Mouse (Mus musculus) embryonic facial prominence, embryonic 11.5 days (tissue): ENCODE data around the gene Lclat1. TPM values are rescaled to one million over a fixed set of nuclear protein-coding genes. Genes with fewer than 3 reads are reported as not detected.
"Not testable (repeated sequence)": the region's sequence is repeated elsewhere in the genome, so short reads cannot be mapped to it uniquely, and the experiment has no call there.

ENCODE experiments used
- ATAC-seq: fragments of 200-750 bp; cut with Nextera tagmentation; replicated peaks from 2 replicates; pipeline ENCODE4 v1.8.0; 2017; ENCODE audit warnings: low read depth; ENCODE audit not compliant: insufficient number of reproducible peaks, low FRiP score, low TSS enrichment
- DNase-seq: peaks from one replicate; pipeline ENCODE4 v3.0.0-alpha.2; 2015; ENCODE audit warnings: low spot score
- H3K27ac ChIP-seq: fragments of 300-500 bp; sonication (generic); replicated peaks from 2 replicates; pipeline ENCODE4 v1.5.1; 2014; ENCODE audit warnings: mild to moderate bottlenecking, low read depth, low read length, control low read depth
- H3K27me3 ChIP-seq: fragments of 300-500 bp; sonication (generic); 2 replicates; pipeline ENCODE4 v1.6.1; 2014; ENCODE audit warnings: mild to moderate bottlenecking, low read length, moderate library complexity, mixed read lengths; ENCODE audit not compliant: control insufficient read depth, insufficient read depth
- H3K36me3 ChIP-seq: fragments of 300-500 bp; sonication (generic); replicated peaks from 2 replicates; pipeline ENCODE4 v1.6.1; 2014; ENCODE audit warnings: low read depth, mild to moderate bottlenecking, low read length, moderate library complexity, mixed read lengths; ENCODE audit not compliant: control insufficient read depth, insufficient read depth
- H3K4me1 ChIP-seq: fragments of 300-500 bp; sonication (generic); 2 replicates; pipeline ENCODE4 v1.6.1; 2014; ENCODE audit warnings: low read length, mixed read lengths; ENCODE audit not compliant: control insufficient read depth, insufficient read depth
- H3K4me2 ChIP-seq: fragments of 300-500 bp; sonication (generic); 2 replicates; pipeline ENCODE4 v1.6.1; 2014; ENCODE audit warnings: low read depth, mild to moderate bottlenecking, control low read depth, low read length, moderate library complexity
- H3K4me3 ChIP-seq: fragments of 300-500 bp; sonication (generic); 2 replicates; pipeline ENCODE4 v1.5.1; 2014; ENCODE audit warnings: low read depth, low read length, control low read depth
- H3K9ac ChIP-seq: fragments of 300-500 bp; sonication (generic); replicated peaks from 2 replicates; pipeline ENCODE4 v1.6.1; 2014; ENCODE audit warnings: mild to moderate bottlenecking, control low read depth, low read length
- H3K9me3 ChIP-seq: fragments of 300-500 bp; sonication (generic); replicated peaks from 2 replicates; pipeline ENCODE4 v1.6.1; 2016; ENCODE audit warnings: mild to moderate bottlenecking, low read length, inconsistent platforms, mixed read lengths; ENCODE audit not compliant: control insufficient read depth
- WGBS: fragments of 180-500 bp; shearing (Covaris S2); extraction: QIAGEN DNeasy Blood & Tissue Kit; methylation state at CpG from one replicate; pipeline ENCODE4 v1.1.7; 2014; 5-methylcytosine and 5-hydroxymethylcytosine counted together
- polyA plus RNA-seq: library from polyadenylated mRNA; unstranded; fragments of >200 nt; fragmentation: Nextera tagmentation; extraction: Ambion mirVana; gene quantifications from 2 replicates; pipeline ENCODE4 v1.2.1, GENCODE M21; 2014

Gene Lclat1
- polyA plus RNA-seq, 1 experiment from 2014 or later = 19.3 TPM

DNA sequence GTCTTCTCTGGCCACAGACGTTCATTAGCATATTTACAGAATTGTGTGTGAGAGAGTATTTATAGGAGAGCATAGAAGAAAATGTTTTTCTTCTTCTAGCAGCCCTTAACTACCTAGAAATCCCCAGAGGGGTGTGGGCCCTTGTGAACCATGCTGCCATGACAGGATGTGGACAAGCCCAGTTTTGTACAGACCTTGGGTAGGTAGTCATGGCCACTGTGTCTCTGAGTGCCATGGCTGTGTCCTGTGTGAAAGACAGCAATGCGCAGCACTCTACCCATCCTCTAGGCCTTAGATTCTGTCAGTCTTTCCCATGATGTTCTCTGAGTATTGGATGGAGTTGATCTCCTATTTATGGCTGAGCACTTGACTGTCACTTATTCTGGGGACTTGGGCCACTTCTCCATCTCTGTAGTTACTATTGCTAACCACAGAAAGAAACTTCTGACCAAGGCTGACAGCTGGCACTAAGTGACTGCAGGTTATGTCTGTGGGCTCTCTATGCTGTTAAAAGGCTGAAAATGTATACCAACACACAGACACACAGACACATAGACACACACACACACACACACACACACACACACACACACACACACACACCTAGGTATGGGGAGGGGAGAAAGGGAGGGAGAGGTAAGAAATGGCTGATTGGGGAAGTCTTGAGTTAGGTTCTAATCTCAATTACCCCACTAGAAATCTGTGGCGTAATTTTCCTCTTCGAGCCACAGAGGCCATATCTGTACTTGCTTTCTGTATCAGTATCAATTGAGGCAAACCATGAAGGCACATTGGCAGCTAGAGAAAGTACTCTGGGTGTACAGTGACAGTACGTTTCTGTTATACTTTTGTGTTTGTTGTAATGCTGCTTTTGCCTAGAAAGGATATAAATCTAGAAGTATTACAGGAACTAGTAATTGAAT lies 29.0 kb downstream of the Lclat1 start:
- Histone ChIP-seq H3K9ac (no peak overlapping the region), H3K27me3 (no peaks in the 10 kb centered on the region), H3K4me3 (no peak overlapping the region), H3K27ac (no peak overlapping the region), H3K9me3 (no peaks in the 10 kb centered on the region), H3K4me2 (no peak overlapping the region), H3K36me3 (no peaks in the 10 kb centered on the region), H3K4me1 (no peaks in the 10 kb centered on the region)
- 86% methylated on average over 5 of the region's 5 CpGs for WGBS
- no peak for DNase-seq
- no peak for ATAC-seq

DNA sequence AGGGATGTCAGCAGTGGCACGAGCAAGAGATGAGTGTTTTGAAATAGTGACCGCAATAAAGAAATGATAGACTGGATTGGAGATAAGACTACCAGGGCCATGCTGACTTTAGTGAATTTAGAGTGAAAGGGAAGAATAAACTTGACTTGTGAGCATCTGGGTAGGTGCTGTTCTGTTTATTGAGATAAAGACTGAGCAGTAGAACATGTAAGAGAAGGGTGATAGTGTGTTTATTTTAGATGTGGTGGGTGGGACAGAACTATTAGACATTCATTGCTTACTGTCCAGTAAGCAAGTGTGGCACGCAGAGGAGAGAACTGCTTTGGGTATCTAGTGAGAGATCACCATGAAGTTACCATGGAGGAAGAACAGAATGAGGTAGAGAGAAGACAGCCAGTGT lies 30.4 kb downstream of the Lclat1 start:
- H3K9ac ChIP-seq = no peak overlapping the region
- H3K4me1 ChIP-seq = no peaks in the 10 kb centered on the region
- no peaks in the 10 kb centered on the region for H3K9me3 ChIP-seq
- no peak overlapping the region for H3K4me2 ChIP-seq
- DNase-seq (no peak), ATAC-seq (no peak)
- H3K27ac ChIP-seq = no peak overlapping the region
- H3K27me3 ChIP-seq = no peaks in the 10 kb centered on the region
- H3K4me3 ChIP-seq = no peak overlapping the region
- 91% methylated on average over 3 of the region's 3 CpGs for WGBS
- H3K36me3 ChIP-seq = no peaks in the 10 kb centered on the region

DNA sequence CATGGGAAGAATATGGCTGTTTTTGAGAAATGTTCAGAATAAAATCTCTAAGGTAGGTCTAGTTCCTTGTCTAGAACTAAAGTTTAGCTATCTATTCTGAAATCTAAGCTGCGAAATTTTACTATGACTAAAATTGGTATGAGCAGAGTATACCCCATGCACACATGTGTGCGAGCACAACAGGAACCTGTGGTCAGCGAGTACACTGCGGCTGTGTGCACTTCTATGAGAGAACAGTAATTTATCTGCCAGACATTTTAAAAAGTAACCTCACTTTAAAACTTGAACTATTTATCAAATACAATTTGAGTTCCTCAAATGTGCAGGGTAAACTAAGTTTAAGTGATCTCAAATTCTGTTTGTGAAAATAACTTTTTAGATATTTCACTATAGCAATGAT lies 34.2 kb downstream of the Lclat1 start:
- H3K4me2 ChIP-seq = no peak overlapping the region
- no peak overlapping the region for H3K9ac ChIP-seq
- H3K27me3 ChIP-seq = no peaks in the 10 kb centered on the region
- no peak overlapping the region for H3K4me3 ChIP-seq
- H3K4me1 ChIP-seq = no peaks in the 10 kb centered on the region
- no peak overlapping the region for H3K27ac ChIP-seq
- DNase-seq = no peak
- H3K36me3 ChIP-seq = no peaks in the 10 kb centered on the region
- ATAC-seq = no peak
- WGBS = 90% methylated on average over 4 of the region's 4 CpGs
- no peaks in the 10 kb centered on the region for H3K9me3 ChIP-seq

DNA sequence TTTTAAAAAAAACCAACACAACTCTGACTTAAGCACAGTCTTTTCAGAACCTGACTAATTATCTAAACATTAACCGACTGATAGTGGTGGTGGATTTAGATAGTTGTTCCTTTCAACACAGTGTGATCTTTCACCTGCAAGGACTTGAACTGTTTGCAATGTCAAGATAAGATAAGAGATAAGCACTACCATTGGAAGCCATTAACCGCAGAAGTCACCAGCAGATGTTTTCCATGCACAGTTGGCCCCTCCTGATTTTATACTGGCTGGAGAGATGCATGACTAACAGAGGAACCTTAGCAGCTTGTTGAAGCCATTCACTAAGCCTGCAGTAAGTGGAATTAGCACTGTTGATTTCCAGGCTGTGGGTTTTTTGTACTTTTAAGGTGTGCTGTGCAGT lies 34.7 kb downstream of the Lclat1 start:
- DNase-seq (no peak), ATAC-seq (no peak)
- H3K9ac ChIP-seq = no peak overlapping the region
- H3K4me1 ChIP-seq = no peaks in the 10 kb centered on the region
- H3K27me3 ChIP-seq = no peaks in the 10 kb centered on the region
- H3K27ac ChIP-seq = no peak overlapping the region
- WGBS = 66% methylated on average over 2 of the region's 2 CpGs
- no peak overlapping the region for H3K4me2 ChIP-seq
- no peaks in the 10 kb centered on the region for H3K9me3 ChIP-seq
- no peak overlapping the region for H3K4me3 ChIP-seq
- no peaks in the 10 kb centered on the region for H3K36me3 ChIP-seq

DNA sequence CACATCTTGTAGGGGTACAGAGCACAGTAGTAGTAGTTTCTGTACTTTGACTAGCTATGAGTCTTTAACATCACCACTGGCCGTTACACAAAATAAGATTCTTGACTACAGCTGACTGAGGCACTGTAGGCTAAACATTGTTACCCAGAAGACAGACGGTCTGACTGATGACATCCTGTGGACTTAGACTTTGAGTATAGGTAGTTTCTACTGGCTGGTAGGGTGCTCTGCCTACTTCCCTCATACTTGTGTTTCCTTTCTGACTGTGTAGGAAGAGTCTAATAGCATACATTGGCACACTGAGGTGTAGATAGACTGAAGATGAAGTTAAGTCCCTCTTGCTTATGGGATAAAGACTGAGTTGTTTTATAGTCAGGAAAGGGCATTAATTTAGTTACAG lies 37.6 kb downstream of the Lclat1 start:
- Histone ChIP-seq H3K9ac (no peak overlapping the region), H3K36me3 (no peaks in the 10 kb centered on the region), H3K27me3 (no peaks in the 10 kb centered on the region), H3K4me2 (no peak overlapping the region), H3K9me3 (no peaks in the 10 kb centered on the region), H3K4me1 (no peaks in the 10 kb centered on the region), H3K4me3 (no peak overlapping the region), H3K27ac (no peak overlapping the region)
- 88% methylated on average over 2 of the region's 2 CpGs for WGBS
- DNase-seq (no peak), ATAC-seq (no peak)

GRCm38 (mm10) chr17:73148607-73149006 lies 40.8 kb downstream of the Lclat1 start:
- Histone ChIP-seq H3K27ac (no peak overlapping the region), H3K4me2 (no peak overlapping the region), H3K4me1 (no peaks in the 10 kb centered on the region), H3K9me3 (no peaks in the 10 kb centered on the region), H3K4me3 (no peak overlapping the region), H3K9ac (no peak overlapping the region), H3K36me3 (no peaks in the 10 kb centered on the region), H3K27me3 (no peaks in the 10 kb centered on the region)
- WGBS = 85% methylated on average over 2 of the region's 2 CpGs
- ATAC-seq (no peak), DNase-seq (no peak)

- not testable (repeated sequence) for H3K9ac ChIP-seq
These were observed 45.2 kb downstream of the Lclat1 start for GRCm38 (mm10) chr17:73152790-73153525.

DNA sequence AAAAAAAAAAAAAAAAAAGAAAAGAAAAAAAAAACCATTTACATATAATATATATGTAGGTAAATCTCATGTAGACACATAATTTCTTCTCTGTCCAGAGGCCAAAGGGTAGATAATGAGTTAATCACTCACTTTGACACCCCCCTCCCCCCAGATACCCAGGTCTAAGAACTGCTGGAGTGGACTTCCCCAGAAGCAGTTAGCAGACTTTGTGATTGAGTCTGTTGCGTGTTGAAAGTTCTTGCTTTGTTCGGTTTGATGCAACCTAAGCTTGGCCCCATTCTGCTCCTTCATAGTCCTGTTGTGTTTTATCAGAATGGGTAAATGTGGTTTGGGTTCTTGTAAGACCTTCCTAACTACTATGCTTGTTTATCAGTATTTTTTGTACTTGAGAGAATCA lies 45.9 kb downstream of the Lclat1 start:
- no peak overlapping the region for H3K4me3 ChIP-seq
- 87% methylated on average over 2 of the region's 2 CpGs for WGBS
- no peaks in the 10 kb centered on the region for H3K36me3 ChIP-seq
- no peaks in the 10 kb centered on the region for H3K27me3 ChIP-seq
- H3K9ac ChIP-seq = no peak overlapping the region
- H3K4me1 ChIP-seq = no peaks in the 10 kb centered on the region
- no peaks in the 10 kb centered on the region for H3K9me3 ChIP-seq
- no peak overlapping the region for H3K4me2 ChIP-seq
- H3K27ac ChIP-seq = no peak overlapping the region
- no peak for ATAC-seq
- no peak for DNase-seq

More at GRCm38 (mm10) chr17:73152790-73153525, 45.2 kb downstream of the Lclat1 start:
- H3K36me3 ChIP-seq, DNase-seq, H3K27ac ChIP-seq, ATAC-seq, H3K4me3 ChIP-seq, H3K4me2 ChIP-seq, H3K9me3 ChIP-seq, H3K4me1 ChIP-seq, H3K27me3 ChIP-seq: not testable (repeated sequence)
- WGBS = 88% methylated on average over 3 of the region's 3 CpGs
